Mouse (Mus musculus) kidney, embryonic 16.5 days (tissue): ENCODE measurements around the gene Shmt2. TPM values are rescaled to one million over a fixed set of nuclear protein-coding genes. Genes with fewer than 3 reads are reported as not detected.

Experiments used
- ATAC-seq: fragments of 200-750 bp; cut with Nextera tagmentation; 2 replicates; pipeline ENCODE4 v1.8.0; 2017; ENCODE audit warnings: moderate TSS enrichment; ENCODE audit not compliant: low FRiP score, low TSS enrichment
- H3K27ac ChIP-seq: fragments of 300-500 bp; sonication (generic); 2 replicates; pipeline ENCODE4 v1.5.1; 2014; ENCODE audit warnings: low read length
- H3K27me3 ChIP-seq: fragments of 300-500 bp; sonication (generic); 2 replicates; pipeline ENCODE4 v1.6.1; 2014; ENCODE audit warnings: low read length, control low read depth, mixed read lengths; ENCODE audit not compliant: insufficient read depth
- H3K36me3 ChIP-seq: fragments of 300-500 bp; sonication (generic); 2 replicates; pipeline ENCODE4 v1.6.1; 2014; ENCODE audit warnings: low read length, control low read depth, mixed read lengths; ENCODE audit not compliant: insufficient read depth
- H3K4me1 ChIP-seq: fragments of 300-500 bp; sonication (generic); 2 replicates; pipeline ENCODE4 v1.6.1; 2014; ENCODE audit warnings: low read length, control low read depth, mixed read lengths; ENCODE audit not compliant: insufficient read depth
- H3K4me2 ChIP-seq: fragments of 300-500 bp; sonication (generic); replicated peaks from 2 replicates; pipeline ENCODE4 v1.6.1; 2014; ENCODE audit warnings: low read depth, low read length
- H3K4me3 ChIP-seq: fragments of 300-500 bp; sonication (generic); 2 replicates; pipeline ENCODE4 v1.5.1; 2014; ENCODE audit warnings: mild to moderate bottlenecking, low read length
- H3K9ac ChIP-seq: fragments of 300-500 bp; sonication (generic); replicated peaks from 2 replicates; pipeline ENCODE4 v1.6.1; 2014; ENCODE audit warnings: low read length
- H3K9me3 ChIP-seq: fragments of 300-500 bp; sonication (generic); 2 replicates; pipeline ENCODE4 v1.6.1; 2016; ENCODE audit warnings: low read length, control low read depth
- WGBS: fragments of 180-500 bp; shearing (Covaris S2); extraction: QIAGEN DNeasy Blood & Tissue Kit; methylation state at CpG from one replicate; pipeline ENCODE4 v1.1.7; 2014; 5-methylcytosine and 5-hydroxymethylcytosine counted together
- polyA plus RNA-seq: library from polyadenylated mRNA; unstranded; fragments of >200 nt; fragmentation: Nextera tagmentation; extraction: Ambion mirVana; gene quantifications from 2 replicates; pipeline ENCODE4 v1.2.1, GENCODE M21; 2015

The Shmt2 gene
- polyA plus RNA-seq, 1 experiment from 2014 or later, result 123 TPM

DNA sequence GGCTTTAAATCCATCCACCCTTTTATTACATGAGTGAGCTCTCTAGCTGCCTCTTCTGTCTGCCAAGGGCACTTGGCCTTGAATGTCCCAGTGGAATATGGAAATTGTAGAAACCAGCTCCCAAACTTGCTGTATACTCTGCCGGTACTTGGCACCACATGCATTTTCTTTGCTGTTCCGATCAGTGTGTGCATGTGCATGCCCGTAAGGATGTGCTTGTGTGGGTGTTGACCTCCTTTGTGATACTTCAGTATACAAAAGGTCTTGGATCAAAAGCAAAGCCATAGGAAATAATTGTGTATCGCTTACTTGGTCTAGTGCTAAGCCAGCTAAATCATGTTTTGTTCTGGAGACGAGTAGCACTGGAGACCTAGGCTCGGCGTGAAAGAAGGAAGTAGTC lies 33.4 kb downstream of the Shmt2 start:
- H3K36me3 ChIP-seq, result peaks cover 56% of the 10 kb centered on the region
- no peak overlapping the region for H3K27ac ChIP-seq
- ATAC-seq, result no peak
- H3K27me3 ChIP-seq, result no peaks in the 10 kb centered on the region
- 0 out of 2 replicates have a peak, but pooled peaks cover 3% of the 10 kb centered on the region for H3K4me1 ChIP-seq
- H3K4me2 ChIP-seq, result no peak overlapping the region
- H3K9ac ChIP-seq, result 0 out of 2 replicates have a peak overlapping the region, but pooled peaks have one; percentile 11
- no peak overlapping the region for H3K4me3 ChIP-seq
- H3K9me3 ChIP-seq, result no peaks in the 10 kb centered on the region
- 77% methylated on average over 7 of the region's 7 CpGs for WGBS

DNA sequence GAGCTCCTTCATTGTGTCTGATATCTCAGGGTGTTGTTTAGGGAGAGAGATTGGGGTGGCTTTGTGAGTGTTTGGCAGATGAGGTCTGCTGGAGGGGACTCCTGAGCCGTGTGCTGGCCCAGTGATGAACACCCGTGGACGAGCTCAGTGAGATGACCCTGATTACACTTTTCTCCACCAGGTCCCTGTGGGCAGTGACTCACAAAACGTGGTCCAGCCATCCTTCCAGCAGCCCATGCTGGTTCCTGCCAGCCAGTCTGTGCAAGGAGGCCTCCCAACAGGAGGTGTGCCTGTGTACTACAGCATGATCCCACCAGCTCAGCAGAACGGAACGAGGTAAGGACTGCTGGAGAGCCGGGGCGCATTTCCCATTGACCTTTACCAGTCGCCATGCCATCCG lies 37.0 kb downstream of the Shmt2 start:
- H3K4me1 ChIP-seq, result 0 out of 2 replicates have a peak, but pooled peaks cover 3% of the 10 kb centered on the region
- H3K4me3 ChIP-seq, result no peak overlapping the region
- ATAC-seq, result 0 out of 2 replicates have a peak, but pooled peaks have one; percentile 29
- no peaks in the 10 kb centered on the region for H3K9me3 ChIP-seq
- H3K36me3 ChIP-seq, result peaks cover 41% of the 10 kb centered on the region
- H3K4me2 ChIP-seq, result no peak overlapping the region
- H3K9ac ChIP-seq, result no peak overlapping the region
- 76% methylated on average over 10 of the region's 10 CpGs for WGBS
- no peaks in the 10 kb centered on the region for H3K27me3 ChIP-seq
- H3K27ac ChIP-seq, result no peak overlapping the region

DNA sequence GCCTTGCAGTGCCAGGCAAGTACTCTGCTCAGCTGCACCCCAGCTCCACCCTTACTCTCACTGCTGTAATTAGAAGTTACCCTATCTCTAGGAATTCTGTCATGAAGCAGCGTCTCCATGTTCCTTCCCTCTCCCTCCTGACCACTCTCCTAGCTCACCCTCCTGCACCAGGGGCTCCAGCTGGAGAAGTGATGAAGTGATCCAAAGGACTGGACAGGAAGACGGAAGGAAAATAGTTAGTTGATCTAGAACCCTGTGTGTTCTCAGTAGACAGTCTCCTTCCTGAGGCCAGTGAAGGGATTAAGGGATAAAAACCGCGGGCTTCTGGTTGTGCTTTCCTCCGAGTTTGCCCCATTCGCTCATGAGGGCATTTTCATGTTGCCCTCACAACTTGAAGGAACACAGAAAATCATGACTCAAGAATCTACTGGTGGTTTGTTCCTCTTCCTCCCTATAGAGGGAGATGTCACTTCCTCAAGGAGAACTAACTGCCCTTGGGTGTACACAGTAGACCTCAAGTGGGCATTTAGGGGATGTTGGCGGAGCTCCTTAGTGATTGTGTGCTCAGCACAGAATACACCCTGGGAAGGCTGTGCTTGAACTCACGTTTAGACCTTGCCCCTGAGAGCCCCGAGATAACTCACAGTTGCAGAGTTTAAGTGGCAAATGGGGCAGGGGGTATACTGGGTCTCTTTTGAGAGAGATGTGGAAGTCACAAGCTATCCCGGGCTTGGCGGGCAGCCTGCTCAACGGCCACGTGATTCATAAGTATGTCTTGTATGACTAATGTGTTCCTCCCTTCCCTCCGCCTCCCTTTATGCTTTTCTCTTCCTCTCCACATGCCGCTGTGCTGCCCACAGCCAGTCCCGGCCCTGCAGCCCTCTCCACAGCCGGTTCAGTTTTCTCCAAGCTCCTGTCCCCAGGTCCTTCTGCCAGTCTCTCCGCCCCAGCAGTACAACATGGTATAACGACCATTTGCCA lies 41.1 kb downstream of the Shmt2 start:
- Histone ChIP-seq H3K4me1 (0 out of 2 replicates have a peak, but pooled peaks cover 11% of the 10 kb centered on the region), H3K36me3 (peaks cover 18% of the 10 kb centered on the region), H3K27ac (no peak overlapping the region), H3K27me3 (no peaks in the 10 kb centered on the region), H3K4me2 (no peak overlapping the region), H3K4me3 (no peak overlapping the region), H3K9ac (no peak overlapping the region), H3K9me3 (no peaks in the 10 kb centered on the region)
- WGBS, result 82% methylated on average over 19 of the region's 19 CpGs
- peak; percentile 53; the same call in 1 of the 2 replicates for ATAC-seq

DNA sequence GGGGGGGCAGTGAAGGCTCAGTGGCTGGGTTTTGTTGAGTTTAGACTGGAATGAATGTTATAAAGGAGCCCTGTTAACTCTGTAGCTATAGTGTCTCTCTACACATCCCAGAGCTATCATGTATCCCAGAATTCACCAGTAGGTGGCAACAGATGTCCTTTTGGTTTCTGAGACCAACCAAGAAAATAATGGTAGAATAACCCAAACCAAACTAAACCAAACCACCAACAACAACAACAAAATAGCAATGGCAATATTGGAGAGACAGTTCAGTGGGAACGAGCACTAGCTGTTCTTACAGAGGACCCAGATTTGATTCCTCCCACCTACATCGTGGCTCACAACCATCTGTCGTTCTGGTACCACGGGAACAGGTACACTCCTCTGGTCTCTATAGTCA lies 43.1 kb downstream of the Shmt2 start:
- Histone ChIP-seq H3K9ac (no peak overlapping the region), H3K27me3 (no peaks in the 10 kb centered on the region), H3K9me3 (no peaks in the 10 kb centered on the region), H3K4me1 (0 out of 2 replicates have a peak, but pooled peaks cover 11% of the 10 kb centered on the region), H3K27ac (no peak overlapping the region), H3K4me2 (no peak overlapping the region), H3K4me3 (no peak overlapping the region), H3K36me3 (peaks cover 12% of the 10 kb centered on the region)
- no peak for ATAC-seq
- 93% methylated on average over 4 of the region's 4 CpGs for WGBS

DNA sequence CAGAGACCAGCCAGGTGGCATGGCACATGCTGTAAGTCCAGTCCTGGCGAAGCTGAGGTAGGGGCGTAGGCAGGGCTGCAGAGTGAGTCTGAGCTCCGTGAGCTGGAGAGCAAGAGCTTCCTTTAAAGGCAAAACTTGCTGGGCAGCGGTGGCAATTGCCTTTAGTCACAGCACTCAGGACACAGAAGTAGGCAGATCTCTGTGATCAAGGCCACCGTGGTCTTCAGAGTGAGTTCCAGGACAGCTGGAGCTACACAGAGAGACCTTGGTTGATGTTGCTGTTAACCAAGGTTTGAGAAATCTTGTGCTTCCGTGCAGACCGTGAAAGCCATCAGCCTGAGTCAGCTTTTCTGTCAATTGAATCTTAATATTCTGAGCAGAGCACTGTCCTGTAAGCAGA lies 44.9 kb downstream of the Shmt2 start:
- 62% methylated on average over 7 of the region's 7 CpGs for WGBS
- ATAC-seq, result no peak
- H3K4me3 ChIP-seq, result no peak overlapping the region
- no peak overlapping the region for H3K9ac ChIP-seq
- H3K36me3 ChIP-seq, result peaks cover 21% of the 10 kb centered on the region
- H3K4me2 ChIP-seq, result no peak overlapping the region
- no peaks in the 10 kb centered on the region for H3K9me3 ChIP-seq
- no peaks in the 10 kb centered on the region for H3K27me3 ChIP-seq
- H3K4me1 ChIP-seq, result 0 out of 2 replicates have a peak, but pooled peaks cover 11% of the 10 kb centered on the region
- H3K27ac ChIP-seq, result peak overlapping the region; percentile 17; the same call in 1 of the 2 replicates

DNA sequence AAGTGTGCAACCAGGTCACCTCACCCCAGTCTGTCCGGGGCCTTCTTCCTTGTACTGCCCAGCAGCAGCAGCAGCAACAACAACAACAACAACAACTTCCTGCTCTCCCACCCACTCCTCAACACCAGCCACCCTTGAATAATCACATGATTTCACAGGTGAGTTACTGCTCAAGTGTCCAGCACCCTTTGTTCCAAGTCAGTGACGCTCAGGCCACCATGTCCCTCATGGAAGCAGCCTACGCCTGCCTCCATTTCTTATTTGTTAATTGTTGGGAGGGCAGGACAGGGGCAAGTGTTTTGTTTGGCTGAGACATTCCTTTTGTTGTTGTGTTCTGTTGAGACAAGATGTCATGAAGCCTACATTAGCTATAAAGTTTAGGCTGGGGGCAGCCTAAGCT lies 45.7 kb downstream of the Shmt2 start:
- no peak overlapping the region for H3K4me3 ChIP-seq
- ATAC-seq, result peak; percentile 58; the same call in 1 of the 2 replicates
- WGBS, result 34% methylated on average over 3 of the region's 3 CpGs
- no peak overlapping the region for H3K9ac ChIP-seq
- 0 out of 2 replicates have a peak overlapping the region, but pooled peaks have one; percentile 17 for H3K27ac ChIP-seq
- H3K27me3 ChIP-seq, result no peaks in the 10 kb centered on the region
- 0 out of 2 replicates have a peak, but pooled peaks cover 11% of the 10 kb centered on the region for H3K4me1 ChIP-seq
- no peak overlapping the region for H3K4me2 ChIP-seq
- peaks cover 19% of the 10 kb centered on the region for H3K36me3 ChIP-seq
- H3K9me3 ChIP-seq, result no peaks in the 10 kb centered on the region

DNA sequence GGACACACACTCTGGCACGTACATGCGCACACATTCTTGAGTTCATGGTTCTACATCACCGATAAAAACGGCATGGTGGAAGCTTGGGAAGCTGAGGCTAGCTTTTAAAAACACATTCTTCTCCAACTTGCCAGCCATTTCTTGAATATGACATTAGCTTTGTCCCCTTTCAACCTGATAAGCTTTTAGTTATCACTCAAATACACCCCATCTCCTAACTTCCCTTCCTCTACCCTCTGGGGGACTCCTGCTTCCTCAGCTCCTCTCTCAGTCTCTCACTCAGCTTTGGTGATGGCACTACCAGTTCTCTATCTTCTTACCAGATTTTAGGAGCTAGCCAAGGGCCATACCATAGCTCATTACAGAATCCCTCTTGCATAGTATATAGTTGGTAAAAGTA lies 47.1 kb downstream of the Shmt2 start:
- Histone ChIP-seq H3K9me3 (no peaks in the 10 kb centered on the region), H3K4me3 (no peak overlapping the region), H3K4me2 (no peak overlapping the region), H3K9ac (no peak overlapping the region), H3K36me3 (peaks cover 18% of the 10 kb centered on the region), H3K27ac (no peak overlapping the region), H3K4me1 (0 out of 2 replicates have a peak, but pooled peaks cover 15% of the 10 kb centered on the region), H3K27me3 (no peaks in the 10 kb centered on the region)
- WGBS, result 93% methylated on average over 4 of the region's 4 CpGs
- no peak for ATAC-seq

DNA sequence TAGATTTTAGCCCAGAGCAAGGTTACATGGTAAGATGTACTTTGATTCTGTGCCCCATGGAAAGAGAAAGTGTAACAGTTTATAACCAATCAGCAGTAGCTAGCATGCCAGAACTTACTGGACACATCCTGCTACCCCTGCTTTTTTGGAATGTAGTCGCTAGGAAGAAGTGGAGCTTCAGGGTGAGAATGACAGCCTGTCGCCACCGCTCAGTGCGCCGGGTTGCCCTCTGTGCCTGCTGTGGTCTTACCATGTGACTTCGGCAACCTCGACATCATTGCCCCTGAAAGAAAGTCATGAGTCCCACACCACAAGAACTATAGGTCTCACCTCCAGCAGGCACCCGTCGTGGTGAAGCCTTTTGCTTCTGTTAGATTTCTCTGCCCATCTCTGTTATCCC lies 49.5 kb downstream of the Shmt2 start:
- 89% methylated on average over 9 of the region's 9 CpGs for WGBS
- Histone ChIP-seq H3K27ac (no peak overlapping the region), H3K4me2 (no peak overlapping the region), H3K4me1 (0 out of 2 replicates have a peak, but pooled peaks cover 14% of the 10 kb centered on the region), H3K36me3 (peaks cover 19% of the 10 kb centered on the region), H3K27me3 (no peaks in the 10 kb centered on the region), H3K4me3 (no peak overlapping the region), H3K9ac (no peak overlapping the region), H3K9me3 (no peaks in the 10 kb centered on the region)
- ATAC-seq, result no peak

DNA sequence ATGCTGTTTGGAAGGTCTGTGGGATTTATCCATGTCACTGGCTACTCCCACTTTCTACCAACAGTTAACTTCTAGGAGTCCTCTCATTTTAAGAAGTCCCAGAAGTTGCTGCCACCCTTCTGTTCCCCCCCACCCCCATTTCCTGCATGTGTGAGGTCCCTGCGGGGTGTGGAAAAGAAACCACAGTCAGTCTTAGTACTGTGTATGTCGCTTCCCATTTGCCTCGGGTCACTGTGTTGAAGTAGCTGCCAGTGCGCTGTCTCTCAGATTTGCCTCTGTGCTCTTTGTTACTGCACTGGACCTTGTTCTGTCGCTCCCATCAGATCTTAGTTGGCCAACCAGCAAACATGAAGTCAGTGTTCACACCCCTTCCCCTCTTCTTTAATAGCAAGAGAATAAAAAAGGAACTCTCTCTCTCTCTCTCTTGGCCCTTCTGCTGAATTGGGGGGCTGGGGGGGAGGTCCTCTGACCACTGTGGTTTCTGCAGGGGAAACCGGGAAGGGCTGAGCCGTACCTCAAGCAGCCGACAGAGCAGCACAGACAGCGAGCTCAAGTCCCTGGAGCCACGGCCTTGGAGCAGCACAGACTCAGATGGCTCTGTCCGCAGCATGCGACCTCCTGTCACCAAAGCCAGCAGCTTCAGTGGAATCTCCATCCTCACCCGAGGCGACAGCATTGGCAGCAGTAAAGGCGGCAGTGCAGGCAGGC lies 50.8 kb downstream of the Shmt2 start:
- Histone ChIP-seq H3K4me2 (no peak overlapping the region), H3K27me3 (no peaks in the 10 kb centered on the region), H3K4me1 (0 out of 2 replicates have a peak, but pooled peaks cover 4% of the 10 kb centered on the region), H3K27ac (peak overlapping the region; percentile 8; the same call in 1 of the 2 replicates), H3K4me3 (no peak overlapping the region), H3K9ac (no peak overlapping the region), H3K36me3 (peaks cover 24% of the 10 kb centered on the region), H3K9me3 (no peaks in the 10 kb centered on the region)
- WGBS, result 55% methylated on average over 15 of the region's 15 CpGs
- peak; percentile 67; the same call in 1 of the 2 replicates for ATAC-seq
